Mouse (Mus musculus): ENCODE measurements around the gene Flnc. TPM values are rescaled to one million over a fixed set of nuclear protein-coding genes. Genes with fewer than 3 reads are reported as not detected.

Flnc gene
- total RNA-seq, 2 experiments from 2014 or later = 1.5 to 1.6 TPM

GRCm38 (mm10) chr6:29430681-29431420 lies 2.2 kb upstream of the Flnc start:
- intact Hi-C loops (cut with DNase I) = no loop called here
- peak in 1 of 2 experiments; percentile 26 for DNase-seq (ENCODE audit: low spot score in 2 of 2)

GRCm38 (mm10) chr6:29431473-29431872 lies 1.6 kb upstream of the Flnc start:
- intact Hi-C loops (cut with DNase I) = no loop called here
- DNase-seq (ENCODE audit: low spot score in 2 of 2) = no peak

GRCm38 (mm10) chr6:29432156-29432555 lies 900 bp upstream of the Flnc start:
- DNase-seq (ENCODE audit: low spot score in 2 of 2) = no peak
- intact Hi-C loops (cut with DNase I) = no loop called here

- intact Hi-C loops (cut with DNase I) = no loop called here
- DNase-seq (ENCODE audit: low spot score in 2 of 2) = no peak
Observed at GRCm38 (mm10) chr6:29432676-29433037, 399 bp upstream of the Flnc start.

GRCm38 (mm10) chr6:29433804-29434795 lies 1.0 kb downstream of the Flnc start:
- no peak for DNase-seq (ENCODE audit: low spot score in 2 of 2)
- intact Hi-C loops (cut with DNase I) = no loop called here

- intact Hi-C loops (cut with DNase I) = no loop called here
- no peak for DNase-seq (ENCODE audit: low spot score in 2 of 2)
Observed at GRCm38 (mm10) chr6:29434911-29435691, 2.0 kb downstream of the Flnc start.

- no peak for DNase-seq (ENCODE audit: low spot score in 2 of 2)
- intact Hi-C loops (cut with DNase I) = no loop called here
Observed at GRCm38 (mm10) chr6:29435940-29436451, 2.9 kb downstream of the Flnc start.

GRCm38 (mm10) chr6:29436461-29436934 lies 3.4 kb downstream of the Flnc start:
- DNase-seq (ENCODE audit: low spot score in 2 of 2) = no peak

GRCm38 (mm10) chr6:29439251-29439650 lies 6.2 kb downstream of the Flnc start:
- intact Hi-C loops (cut with DNase I) = no loop called here
- no peak for DNase-seq (ENCODE audit: low spot score in 2 of 2)

More at GRCm38 (mm10) chr6:29436461-29436934, 3.4 kb downstream of the Flnc start:
- intact Hi-C loops (cut with DNase I) = no loop called here

- intact Hi-C loops (cut with DNase I) = loop anchor here (5.0 kb wide), 1 partner anchor 213 kb away; no protein-coding TSS in a partner anchor
- DNase-seq (ENCODE audit: low spot score in 2 of 2) = no peak
Observed at GRCm38 (mm10) chr6:29439789-29440188, 6.7 kb downstream of the Flnc start.

- intact Hi-C loops (cut with DNase I) = loop anchor here (5.0 kb wide), 1 partner anchor 208 kb away; no protein-coding TSS in a partner anchor
- DNase-seq (ENCODE audit: low spot score in 2 of 2) = no peak
Observed at GRCm38 (mm10) chr6:29444773-29445172, 11.7 kb downstream of the Flnc start.

- DNase-seq (ENCODE audit: low spot score in 2 of 2) = no peak
- intact Hi-C loops (cut with DNase I) = no loop called here
Observed at GRCm38 (mm10) chr6:29445354-29445753, 12.3 kb downstream of the Flnc start.

- intact Hi-C loops (cut with DNase I) = no loop called here
- DNase-seq (ENCODE audit: low spot score in 2 of 2) = no peak
Observed at GRCm38 (mm10) chr6:29449858-29450257, 16.8 kb downstream of the Flnc start.

- DNase-seq (ENCODE audit: low spot score in 2 of 2) = no peak
- intact Hi-C loops (cut with DNase I) = no loop called here
Observed at GRCm38 (mm10) chr6:29450667-29451066, 17.6 kb downstream of the Flnc start.

GRCm38 (mm10) chr6:29461502-29461901 lies 28.4 kb downstream of the Flnc start:
- DNase-seq (ENCODE audit: low spot score in 2 of 2) = no peak
- intact Hi-C loops (cut with DNase I) = loop anchor here (10.0 kb wide), 1 partner anchor 297 kb away; the partner anchor contains the start of gene Rbm28

- intact Hi-C loops (cut with DNase I) = loop anchor here (10.0 kb wide), 1 partner anchor 299 kb away; the partner anchor contains the start of gene Rbm28
- no peak for DNase-seq (ENCODE audit: low spot score in 2 of 2)
Observed at GRCm38 (mm10) chr6:29463388-29463787, 30.3 kb downstream of the Flnc start.

GRCm38 (mm10) chr6:29467583-29468354 lies 34.7 kb downstream of the Flnc start, which contains the start of gene Atp6v1f:
Gene Atp6v1f (plus strand): TSS chr6:29467718.
- intact Hi-C loops (cut with DNase I) = loop anchor here (10.0 kb wide), 1 partner anchor 303 kb away; the partner anchor contains the start of gene Rbm28
- peak; percentile 90 to 96 for DNase-seq (ENCODE audit: low spot score in 2 of 2)

- DNase-seq (ENCODE audit: low spot score in 2 of 2) = no peak
- intact Hi-C loops (cut with DNase I) = loop anchor here (10.0 kb wide), 1 partner anchor 304 kb away; the partner anchor contains the start of gene Rbm28
Observed at GRCm38 (mm10) chr6:29468851-29469250, 35.8 kb downstream of the Flnc start.

All from left cerebral cortex, postnatal 25 days (tissue).